In genomic region chr19:44825819-44826218, GRCm38 (mm10) we compare ENCODE assay signal across 12 mouse cellular contexts.
A peak's percentile ranks its signal among the peaks of the same experiment; 100 is the strongest.
DNase-seq lines count a peak whose midpoint lies in the region; ATAC-seq and TF ChIP-seq lines count a peak whose summit lies in the region.
"Had no signal": no experiment of that assay in that cellular context is flagged by ENCODE, and none has a peak within 500 bp of the region (broad histone marks: within the 10 kb centered on the region; RNA-seq: fewer than 3 reads in every experiment).

No protein-coding gene starts in this region.

- peak; percentile 50 for TF ChIP-seq CTCF in intestine, postnatal 0 days (IDR thresholded peaks at IDR 0.05; ENCODE audit: low read depth)

- H3K9ac ChIP-seq in intestine, postnatal 0 days (ENCODE audit: low read depth, low read length), result no peak overlapping the region
- H3K9ac ChIP-seq in intestine, embryonic 16.5 days (ENCODE audit: low read depth, low read length), result no peak overlapping the region

- H3K27ac ChIP-seq in intestine, postnatal 0 days (ENCODE audit: low read depth, low read length), result no peak overlapping the region
- no peak overlapping the region for H3K27ac ChIP-seq in intestine, embryonic 16.5 days (ENCODE audit: low read length)
- peak overlapping the region; percentile 46; the same call in 1 of the 2 replicates for H3K27ac ChIP-seq in limb, embryonic 10.5 days
- H3K27ac ChIP-seq: macrophage had no signal

- H3K4me1 ChIP-seq in intestine, postnatal 0 days (replicated peaks; ENCODE audit: control insufficient read depth, insufficient read depth, low read length), result no peaks in the 10 kb centered on the region
- no peaks in the 10 kb centered on the region for H3K4me1 ChIP-seq in intestine, embryonic 16.5 days (ENCODE audit: control insufficient read depth, insufficient read depth, low read length)
- peaks cover 55% of the 10 kb centered on the region for H3K4me1 ChIP-seq in limb, embryonic 10.5 days

- ATAC-seq in intestine, postnatal 0 days, result no peak
- ATAC-seq in intestine, embryonic 16.5 days, result no peak
- ATAC-seq: forebrain, embryonic 16.5 days had no signal

- H3K36me3 ChIP-seq in intestine, postnatal 0 days (ENCODE audit: control insufficient read depth, insufficient read depth), result no peaks in the 10 kb centered on the region
- no peaks in the 10 kb centered on the region for H3K36me3 ChIP-seq in intestine, embryonic 16.5 days (ENCODE audit: control insufficient read depth, insufficient read depth, low read length)
- no peaks in the 10 kb centered on the region for H3K36me3 ChIP-seq in limb, embryonic 10.5 days

- H3K4me2 ChIP-seq in intestine, postnatal 0 days (replicated peaks; ENCODE audit: low read depth), result no peak overlapping the region
- no peak overlapping the region for H3K4me2 ChIP-seq in intestine, embryonic 16.5 days (ENCODE audit: low read depth, low read length)

- H3K27me3 ChIP-seq in intestine, postnatal 0 days (replicated peaks; ENCODE audit: control insufficient read depth, insufficient read depth, low read length), result peaks cover 7% of the 10 kb centered on the region; the same call in 1 of the 2 replicates
- peaks cover 3% of the 10 kb centered on the region; the same call in 1 of the 2 replicates for H3K27me3 ChIP-seq in intestine, embryonic 16.5 days (replicated peaks; ENCODE audit: control insufficient read depth, insufficient read depth, low read length)
- peaks cover 97% of the 10 kb centered on the region for H3K27me3 ChIP-seq in limb, embryonic 10.5 days (ENCODE audit: low read depth, poor library complexity, severe bottlenecking)

- H3K9me3 ChIP-seq in intestine, postnatal 0 days (ENCODE audit: control insufficient read depth), result no peaks in the 10 kb centered on the region
- H3K9me3 ChIP-seq in intestine, embryonic 16.5 days (ENCODE audit: control insufficient read depth, low read length), result no peaks in the 10 kb centered on the region
- no peaks in the 10 kb centered on the region for H3K9me3 ChIP-seq in limb, embryonic 10.5 days (replicated peaks)

- WGBS in intestine, postnatal 0 days, result 28% methylated on average over 4 of the region's 4 CpGs
- WGBS in intestine, embryonic 16.5 days, result 24% methylated on average over 4 of the region's 4 CpGs
- 18% methylated on average over 4 of the region's 4 CpGs for WGBS in limb, embryonic 10.5 days

- DNase-seq in thymus, postnatal 4 days, result peak; percentile 19
- DNase-seq in thymus, postnatal 10 days (ENCODE audit: low spot score in 2 of 2), result no peak
- DNase-seq in limb, embryonic 10.5 days (ENCODE audit: low spot score), result peak; percentile 57
- no peak for DNase-seq in natural killer cell, adult 2 months (ENCODE audit: low spot score in 2 of 2)
- DNase-seq in left cerebral cortex, adult 8-10 months (ENCODE audit: low spot score in 2 of 2), result no peak
- DNase-seq in right cerebral cortex, postnatal 25 days, result no peak
- DNase-seq: adrenal gland, postnatal 36 days; cerebellum, adult 9-11 months had no signal

- no peak overlapping the region for H3K4me3 ChIP-seq in intestine, postnatal 0 days (ENCODE audit: low read depth, low read length)
- no peak overlapping the region for H3K4me3 ChIP-seq in intestine, embryonic 16.5 days (ENCODE audit: low read length)
- H3K4me3 ChIP-seq in limb, embryonic 10.5 days, result peak overlapping the region; percentile 13; the same call in 1 of the 2 replicates

Comparison
In these comparisons a context has a peak if more than half of its experiments do, and no peak if none do; other contexts are left out.
1. DNase-seq: peak in thymus, postnatal 4 days (single experiment) and limb, embryonic 10.5 days (single experiment); none in thymus, postnatal 10 days (0 of 2), natural killer cell, adult 2 months (0 of 2), left cerebral cortex, adult 8-10 months (0 of 2) and right cerebral cortex, postnatal 25 days (single experiment).